Mouse (Mus musculus) heart, postnatal 0 days (tissue): ENCODE results near the gene Kcnj6.

Experiments
- CTCF ChIP-seq: IDR thresholded peaks from 2 replicates; pipeline ENCODE4 v1.5.1; 2016; ENCODE audit warnings: antibody characterized with exemption, control low read depth, low read depth
- EP300 ChIP-seq: IDR thresholded peaks from 2 replicates; pipeline ENCODE4 v1.6.1; 2016; ENCODE audit warnings: antibody characterized with exemption, low read depth

DNA sequence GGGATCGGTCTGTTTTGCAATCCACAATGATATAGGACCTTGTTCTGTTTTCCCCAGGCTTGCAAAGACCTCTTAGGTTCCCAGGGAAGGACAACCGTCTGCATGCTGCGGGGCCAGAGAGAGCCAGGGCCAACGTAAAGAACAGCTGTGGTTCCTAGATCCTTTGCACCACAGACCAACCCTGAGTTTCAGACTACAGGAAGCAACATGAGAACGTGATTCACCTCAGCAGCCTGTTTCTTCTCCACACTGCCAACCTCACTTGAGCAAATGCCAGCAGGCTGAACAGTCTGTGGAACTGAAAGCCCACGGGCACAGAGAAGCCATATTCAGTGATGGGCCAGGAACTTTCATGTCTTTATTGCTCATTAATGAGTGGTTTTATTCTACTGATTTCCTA is 241.1 kb downstream of the Kcnj6 start:
- no peak for TF ChIP-seq CTCF
- TF ChIP-seq EP300: no peak
